Mouse (Mus musculus) heart, postnatal 14 days (tissue): ENCODE results near the gene Plxnc1. TPM values are rescaled to one million over a fixed set of nuclear protein-coding genes. Genes with fewer than 3 reads are reported as not detected.

Source experiments
- DNase-seq, 2 experiments: peaks; one replicate each; pipeline ENCODE4 v3.0.0; 2021 to 2022
- intact Hi-C: fragments of 180-260 bp; cut with DNase I; formaldehyde crosslinking; loops from one replicate; pipeline ENCODE4 v1.15.1; 2025
- total RNA-seq, 2 experiments: library from RNA; stranded (reverse); gene quantifications; 2 replicates each; pipeline ENCODE4 v1.2.3; 2021

Plxnc1 gene
- total RNA-seq, 2 experiments from 2014 or later: 4.4 to 5.3 TPM

DNA sequence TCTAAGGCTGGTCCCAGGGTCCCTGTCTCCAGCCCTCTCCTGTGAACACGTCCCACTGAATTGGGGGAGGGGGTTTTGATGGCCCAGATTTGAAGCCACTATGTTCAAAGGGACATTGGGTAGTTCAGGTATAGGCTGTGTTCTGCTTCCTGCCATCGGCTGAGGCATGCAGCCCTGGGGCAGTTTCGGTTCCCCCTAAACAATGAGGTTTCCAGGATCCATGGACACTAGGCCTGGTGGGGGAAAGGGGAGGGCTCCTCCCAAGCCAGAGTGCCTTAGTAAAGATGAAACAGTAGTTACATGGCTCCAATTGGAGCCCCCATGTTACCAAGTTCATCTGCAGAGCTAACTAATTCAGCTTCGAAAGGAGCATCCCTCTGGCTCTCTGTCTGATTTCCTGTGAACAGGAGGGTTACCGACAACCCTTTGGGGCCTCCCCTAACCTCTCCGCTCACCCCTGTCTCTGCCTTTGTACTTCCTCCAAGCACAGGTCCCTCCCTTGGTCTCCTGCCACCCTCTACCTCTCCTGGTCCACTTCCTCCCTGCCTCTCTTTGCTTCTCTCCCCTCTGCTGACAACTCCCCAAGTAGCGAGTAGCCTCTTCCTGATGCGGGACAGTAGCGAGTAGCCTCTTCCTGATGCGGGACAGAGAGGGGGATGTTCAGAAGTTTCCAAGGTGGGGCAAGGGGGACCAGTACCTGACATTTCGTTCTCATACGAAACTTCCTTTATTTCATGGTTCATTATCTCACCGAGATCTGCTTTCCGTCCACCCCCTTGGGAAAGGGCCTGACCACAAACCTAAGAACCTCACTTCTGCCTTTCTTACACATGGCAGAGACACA is 116.5 kb downstream of the Plxnc1 start:
- intact Hi-C loops: no loop called here
- DNase-seq: peak in 1 of 2 experiments; percentile 4

DNA sequence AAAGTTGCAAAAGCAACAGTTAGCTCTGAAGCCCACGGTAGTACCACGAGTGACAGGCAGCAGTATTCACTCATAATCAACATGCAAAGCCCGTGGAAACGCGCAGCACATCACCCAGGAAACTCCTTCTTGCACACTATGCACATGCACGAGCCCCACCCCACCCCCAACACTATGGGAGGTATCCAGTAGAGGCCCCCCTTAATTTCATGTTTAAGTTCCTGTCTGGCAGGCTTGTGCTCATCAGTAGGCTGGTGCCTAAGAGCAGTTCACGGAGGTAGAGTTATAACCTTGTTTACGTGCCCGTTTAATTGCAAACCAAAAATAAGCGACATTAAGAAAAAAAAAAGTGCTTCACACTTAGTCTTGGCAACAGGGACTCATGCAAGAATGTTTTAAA is 117.3 kb downstream of the Plxnc1 start:
- intact Hi-C loops: no loop called here
- no peak for DNase-seq

DNA sequence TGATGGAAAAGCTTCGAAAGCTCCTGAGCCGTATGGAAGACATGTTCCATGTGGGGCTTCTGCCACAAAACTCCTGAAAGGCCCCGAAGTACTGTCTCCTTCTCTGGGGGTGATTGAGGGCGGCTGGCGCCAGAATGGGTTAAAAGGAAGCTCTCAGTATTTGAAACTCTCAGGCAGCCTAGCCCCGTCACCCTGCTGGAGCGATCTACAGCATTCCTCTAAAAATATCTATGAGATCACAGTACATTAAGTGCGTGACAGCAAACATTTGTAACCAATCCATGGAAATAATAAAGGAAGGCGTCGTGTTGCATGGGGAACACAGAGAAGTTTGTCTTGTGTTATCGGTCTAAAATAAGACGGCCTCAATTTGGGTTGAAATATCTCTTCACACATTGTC is 118.2 kb downstream of the Plxnc1 start:
- intact Hi-C loops: no loop called here
- no peak for DNase-seq

GRCm38 (mm10) chr10:94825951-94826350 is 118.7 kb downstream of the Plxnc1 start:
- no peak for DNase-seq
- intact Hi-C loops: no loop called here

DNA sequence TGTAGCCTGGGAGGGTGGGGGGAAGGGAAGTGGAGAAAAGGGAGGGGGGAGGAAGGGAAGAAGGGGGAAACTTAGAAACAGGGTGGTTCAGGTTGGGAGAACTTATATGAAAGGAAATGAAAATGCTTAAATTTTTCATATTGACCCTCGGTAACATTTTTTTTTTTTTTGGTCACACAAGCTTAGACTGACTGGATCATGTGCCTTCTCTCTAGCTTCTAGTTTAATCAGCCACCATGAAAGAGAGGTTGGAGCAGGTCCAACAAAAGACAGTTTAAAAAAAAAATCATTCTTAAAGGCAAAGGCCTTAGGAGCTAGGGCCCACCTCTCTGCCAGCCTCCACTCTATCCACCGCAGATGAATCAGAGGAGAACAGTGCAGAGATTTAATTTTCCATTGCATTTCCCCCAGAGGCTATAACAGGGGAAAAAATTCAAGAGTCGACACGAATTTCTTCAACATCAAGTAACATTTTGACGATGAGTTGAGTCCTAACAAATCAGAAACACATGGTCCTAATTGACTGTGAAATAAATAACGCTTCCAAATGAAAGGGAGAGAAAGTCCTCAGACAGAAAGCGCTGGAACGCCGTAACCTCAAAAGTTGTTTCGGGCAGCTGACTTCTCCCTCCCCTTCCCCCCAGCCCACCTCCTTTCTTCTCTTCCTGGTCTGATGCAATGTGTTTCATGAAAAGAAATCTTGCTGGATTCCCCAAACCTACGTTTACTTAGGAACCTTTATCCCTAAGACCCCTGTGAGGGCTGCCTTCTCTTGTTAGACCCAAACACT is 120.5 kb downstream of the Plxnc1 start:
- intact Hi-C loops: no loop called here
- DNase-seq: peak in 1 of 2 experiments; percentile 9

- peak in 1 of 2 experiments; percentile 14 for DNase-seq
Measured at GRCm38 (mm10) chr10:94818781-94819665, 125.6 kb downstream of the Plxnc1 start.

GRCm38 (mm10) chr10:94818127-94818526 is 126.5 kb downstream of the Plxnc1 start:
- no peak for DNase-seq
- intact Hi-C loops: loop anchor here (5.0 kb wide), 1 partner anchor 116 kb away; no protein-coding TSS in a partner anchor

More at GRCm38 (mm10) chr10:94818781-94819665, 125.6 kb downstream of the Plxnc1 start:
- intact Hi-C loops: loop anchor here (5.0 kb wide), 1 partner anchor 117 kb away; no protein-coding TSS in a partner anchor

- DNase-seq: no peak
- intact Hi-C loops: no loop called here
Measured at GRCm38 (mm10) chr10:94811907-94812851, 132.5 kb downstream of the Plxnc1 start.

DNA sequence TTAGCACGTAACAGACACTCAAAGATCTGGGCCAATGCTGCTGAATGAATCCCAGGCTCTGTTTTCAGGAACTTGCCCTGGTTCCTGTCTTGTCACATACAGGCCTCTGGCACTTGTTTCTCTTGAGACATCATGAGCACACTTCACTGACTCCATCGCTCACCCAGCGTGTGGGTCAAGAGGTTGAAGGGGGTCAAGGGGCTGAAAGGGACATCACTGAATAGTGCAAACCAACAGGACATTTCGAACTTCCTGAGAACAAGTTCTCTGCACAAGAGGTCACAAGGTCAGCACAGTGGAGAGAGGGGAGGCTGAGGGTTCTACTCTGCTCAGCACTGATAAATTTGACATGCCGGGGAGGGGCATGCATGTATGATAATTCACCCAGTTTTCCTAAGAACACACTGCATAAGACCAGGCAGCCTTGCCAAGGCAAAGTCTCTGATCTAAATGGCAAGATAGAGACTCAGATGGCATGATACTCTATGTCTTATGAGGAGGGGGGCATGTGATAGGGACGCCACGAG is 134.6 kb downstream of the Plxnc1 start:
- intact Hi-C loops: loop anchor here (5.0 kb wide), 1 partner anchor 188 kb away; no protein-coding TSS in a partner anchor
- DNase-seq: no peak

DNA sequence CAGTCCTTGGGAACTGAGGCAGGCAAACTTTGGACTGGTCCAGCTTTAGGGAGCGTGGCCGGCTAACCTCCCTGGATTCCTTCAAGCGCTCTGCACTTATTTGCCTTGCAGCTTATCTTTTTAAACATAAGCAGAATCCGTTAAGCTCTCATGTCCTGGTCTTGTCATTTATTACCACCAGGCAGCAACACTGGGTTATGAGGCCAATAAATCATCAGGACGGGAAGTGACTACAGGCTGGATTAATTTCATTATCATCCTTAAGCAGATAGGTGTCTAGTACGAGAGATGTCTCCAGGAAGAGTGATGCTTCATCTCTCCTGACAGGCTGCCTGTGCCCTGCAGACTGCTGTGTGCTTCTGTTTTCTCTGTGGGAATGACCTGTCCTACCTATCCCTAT is 136.4 kb downstream of the Plxnc1 start:
- no peak for DNase-seq
- intact Hi-C loops: loop anchor here (5.0 kb wide), 1 partner anchor 186 kb away; no protein-coding TSS in a partner anchor

DNA sequence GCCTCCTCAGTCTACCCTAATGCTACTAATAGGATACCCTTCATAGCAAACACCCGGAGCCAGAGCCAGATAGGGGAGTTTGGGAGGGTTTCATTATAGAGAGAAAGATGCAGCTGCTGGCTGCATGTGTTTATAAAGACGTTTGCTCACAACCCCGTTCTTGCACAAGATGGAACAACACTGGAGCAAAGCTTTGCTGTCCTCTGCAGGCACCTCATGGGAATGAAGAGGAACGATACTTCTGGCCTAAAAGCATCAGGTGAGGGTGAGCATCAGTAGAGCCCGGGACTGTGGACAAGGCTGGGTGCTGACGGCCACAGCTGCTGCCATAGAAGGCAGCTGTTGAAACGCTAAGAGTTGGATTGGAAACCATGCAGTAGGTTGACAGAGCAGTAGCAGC is 137.3 kb downstream of the Plxnc1 start:
- DNase-seq: no peak
- intact Hi-C loops: loop anchor here (5.0 kb wide), 1 partner anchor 185 kb away; no protein-coding TSS in a partner anchor

GRCm38 (mm10) chr10:94804909-94805220 is 139.8 kb downstream of the Plxnc1 start:
- intact Hi-C loops: loop anchor here (5.0 kb wide), 1 partner anchor 183 kb away; no protein-coding TSS in a partner anchor

DNA sequence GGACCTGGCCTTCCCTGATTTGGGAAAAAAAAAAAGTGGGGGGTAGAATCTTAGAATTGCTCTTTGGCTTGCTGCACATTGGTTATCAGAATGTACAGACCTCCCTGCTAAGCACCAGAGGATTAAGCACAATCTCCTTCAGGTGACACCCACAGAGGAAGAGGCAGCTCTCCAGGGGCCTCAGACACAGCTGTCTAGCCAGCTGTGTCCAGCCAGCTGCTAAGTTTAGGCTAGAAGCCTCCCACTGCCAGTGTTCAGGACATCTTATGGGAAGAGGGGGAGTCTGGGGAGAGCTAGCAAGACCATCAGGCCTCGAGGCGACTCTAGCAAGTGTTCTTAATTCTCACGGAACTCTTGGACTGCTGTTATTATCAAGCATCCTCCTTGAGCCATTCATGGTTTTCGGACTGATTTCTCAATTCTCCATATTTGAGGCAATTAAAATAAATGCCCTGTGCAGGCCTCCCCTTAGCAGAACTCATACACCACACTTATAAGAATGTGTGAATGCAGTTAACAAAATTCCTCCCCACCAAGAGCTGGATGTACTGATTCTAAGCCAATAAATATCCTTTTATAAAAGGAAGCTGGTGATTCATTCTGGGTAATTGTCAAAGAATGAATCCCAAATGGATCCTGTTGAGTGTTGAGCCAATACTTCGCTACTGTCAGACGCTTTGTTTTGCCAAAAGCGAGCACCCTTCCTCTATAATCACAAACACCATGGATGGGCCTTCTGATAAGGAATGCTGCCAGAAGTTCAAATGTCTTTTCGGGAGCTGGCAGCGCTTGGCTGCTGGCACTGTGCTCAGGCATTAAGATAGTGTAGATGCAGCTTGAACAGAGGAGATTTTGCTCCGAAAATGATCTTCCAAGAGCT is 140.4 kb downstream of the Plxnc1 start:
- peak; percentile 34 to 44 for DNase-seq
- intact Hi-C loops: no loop called here

More at GRCm38 (mm10) chr10:94804909-94805220, 139.8 kb downstream of the Plxnc1 start:
- peak in 1 of 2 experiments; percentile 19 for DNase-seq

GRCm38 (mm10) chr10:94800677-94801354 is 143.8 kb downstream of the Plxnc1 start:
- no peak for DNase-seq
- intact Hi-C loops: no loop called here

DNA sequence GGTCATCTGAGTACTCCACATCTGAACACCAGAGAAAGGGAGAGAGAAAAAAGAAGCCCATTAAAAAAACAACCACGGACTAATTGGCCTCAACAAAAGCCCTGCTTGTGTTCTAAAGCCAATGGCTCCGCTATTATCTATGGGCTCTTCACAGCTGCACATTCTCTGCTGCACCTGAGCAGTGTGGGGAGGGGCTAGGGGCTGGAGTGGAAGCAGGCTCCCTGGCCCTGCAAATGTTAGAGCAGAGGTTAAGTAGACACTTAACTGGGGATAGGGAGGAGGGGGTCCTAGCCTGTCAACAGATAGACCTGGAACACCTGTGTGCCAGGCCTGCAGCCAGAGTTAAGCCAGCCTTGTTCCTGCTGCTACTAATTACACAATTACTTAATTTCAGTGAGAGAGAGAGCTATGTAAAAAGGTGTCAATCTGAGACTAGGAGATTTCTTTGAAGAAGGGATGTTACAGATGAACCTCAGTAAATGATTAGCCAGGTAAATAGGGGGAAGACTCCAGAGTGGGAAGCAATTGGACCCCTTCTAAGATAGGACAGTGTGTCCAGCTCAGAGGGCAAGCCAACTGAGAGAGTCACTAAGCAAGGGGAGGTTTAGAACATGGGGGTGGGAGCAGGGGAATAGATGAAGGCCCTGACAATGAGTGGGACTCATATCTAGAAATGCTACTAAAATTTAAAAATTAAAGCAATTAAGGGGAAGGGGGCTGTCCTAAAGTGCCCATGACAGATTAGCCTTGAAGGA is 145.0 kb downstream of the Plxnc1 start:
- DNase-seq: no peak
- intact Hi-C loops: no loop called here

DNA sequence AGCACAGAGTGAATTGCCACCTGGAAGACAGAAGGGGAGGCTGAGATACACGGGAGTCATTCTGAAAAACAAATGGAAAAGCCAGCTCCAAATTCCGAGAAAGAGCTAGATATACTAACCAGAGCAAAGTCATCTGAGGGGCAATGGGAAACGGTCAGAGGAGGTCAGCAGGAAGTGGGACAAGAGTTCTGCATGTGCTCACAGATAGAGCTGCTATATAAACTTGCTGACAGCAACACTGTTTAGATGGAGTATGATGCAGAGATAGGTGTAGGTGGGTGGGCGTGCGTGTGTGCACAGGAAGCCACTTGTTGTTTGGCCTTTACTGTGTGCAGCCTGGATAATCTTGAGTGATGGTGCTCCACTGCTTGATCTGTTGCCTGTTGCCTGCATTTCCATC is 146.5 kb downstream of the Plxnc1 start:
- no peak for DNase-seq
- intact Hi-C loops: no loop called here
